Mouse (Mus musculus) lung, embryonic 15.5 days (tissue): ENCODE measurements around the gene Slc32a1. TPM values are rescaled to one million over a fixed set of nuclear protein-coding genes. Genes with fewer than 3 reads are reported as not detected.
A peak's percentile ranks its signal among the peaks of the same experiment; 100 is the strongest.

Source experiments
- microRNA counts: library from miRNA; unstranded; fragments of <30 nt; microRNA quantifications from one replicate; lab custom pipeline; 2016
- microRNA-seq: library from miRNA; unstranded; fragments of <30 nt; microRNA quantifications from one replicate; pipeline ENCODE4, GENCODE M21; 2016
- polyA plus RNA-seq: library from polyadenylated mRNA; unstranded; fragments of >200 nt; fragmentation: Nextera tagmentation; extraction: Ambion mirVana; gene quantifications from 2 replicates; pipeline ENCODE4 v1.2.1, GENCODE M21; 2015

Slc32a1 gene
- polyA plus RNA-seq, 1 experiment from 2014 or later = not detected

MicroRNAs encoded within 50 kb of the gene (microRNA counts, 519-probe panel; counts per million panel counts)
- microRNA mmu-miR-3474 (lab: Ali Mortazavi, UCI) = 1,993 counts per million, percentile 17 among the panel's probes with 10 or more counts

Small RNA genes lying within 50 kb of the gene (microRNA-seq; reads per million reads assigned to microRNA genes)
- 1.1 reads per million for gene Mir3474

Other genes starting within 250 kb of the Slc32a1 start
- gene Snhg11, start 235.1 kb upstream of the Slc32a1 start, polyA plus RNA-seq = 1.7 and 2.9 TPM in 2 replicates
- gene Ralgapb, start 200.9 kb upstream of the Slc32a1 start, polyA plus RNA-seq = 16.2 and 17.7 TPM in 2 replicates
- not detected in 2 replicates for gene Adig, start 108.2 kb upstream of the Slc32a1 start, polyA plus RNA-seq
- gene Arhgap40, start 98.0 kb upstream of the Slc32a1 start, polyA plus RNA-seq = not detected in 2 replicates
- gene Actr5, start 14.1 kb downstream of the Slc32a1 start, polyA plus RNA-seq = 10.1 and 11.1 TPM in 2 replicates
- gene Ppp1r16b, start 54.6 kb downstream of the Slc32a1 start, polyA plus RNA-seq = 16.7 and 20.2 TPM in 2 replicates
- gene Fam83d, start 157.3 kb downstream of the Slc32a1 start, polyA plus RNA-seq = 66.0 and 71.8 TPM in 2 replicates
- gene Dhx35, start 184.0 kb downstream of the Slc32a1 start, polyA plus RNA-seq = 14.1 and 15.7 TPM in 2 replicates